Mouse (Mus musculus): ENCODE measurements around the gene Cd80.

DNA sequence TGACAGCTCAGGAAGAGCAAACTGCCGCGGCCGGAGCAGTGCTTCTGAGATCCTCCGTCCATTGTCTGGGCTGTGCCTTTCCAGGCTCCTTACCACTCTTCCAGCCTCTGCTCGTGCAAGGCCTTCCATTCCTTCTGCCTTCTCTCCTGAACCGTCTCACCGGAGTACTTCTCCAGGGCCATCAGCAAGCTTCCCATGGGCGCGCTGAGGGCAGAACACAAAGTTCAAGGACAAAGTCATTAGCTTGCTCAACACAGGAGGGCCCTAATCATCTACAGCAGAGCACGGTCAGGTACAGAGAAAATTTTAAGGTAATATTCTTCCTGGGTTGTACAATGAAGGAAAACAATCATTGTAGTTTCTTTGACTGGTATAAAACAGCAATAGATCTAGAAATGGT is 47.1 kb downstream of the Cd80 start:
- no peak for TF ChIP-seq CTCF (IDR thresholded peaks at IDR 0.05; ENCODE audit: extremely low read depth, insufficient read depth, insufficient read length, insufficient replicate concordance)
- TF ChIP-seq POLR2A (IDR thresholded peaks at IDR 0.05; ENCODE audit: low read depth, low read length) = no peak

All from spleen, adult 2 months (tissue).